Mouse (Mus musculus) cerebellum, adult 8-10 months (tissue): ENCODE data around the gene Mcat.

ENCODE experiments used
- DNase-seq: peaks from one replicate; pipeline ENCODE4 v3.0.0; 2022

Mcat gene

DNA sequence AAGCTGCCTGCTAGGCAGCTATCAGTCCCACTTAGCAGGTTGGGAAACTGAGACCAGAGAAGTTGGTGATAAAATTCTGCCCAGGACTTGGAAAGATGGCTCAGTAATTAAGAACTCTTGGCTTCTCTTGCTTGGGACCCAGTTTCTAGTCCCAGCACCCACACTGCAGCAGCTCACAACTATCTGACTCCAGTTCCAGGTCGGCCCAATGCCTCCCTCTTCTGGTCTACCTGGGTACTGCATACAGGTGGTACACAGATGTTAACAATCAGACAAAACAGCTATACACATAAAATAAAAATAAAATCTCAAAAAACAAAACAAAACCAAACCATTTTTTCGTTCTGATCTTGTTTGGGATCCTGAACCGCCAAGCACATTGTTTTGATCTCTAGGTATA, 63.2 kb downstream of the Mcat start:
- DNase-seq: no peak

DNA sequence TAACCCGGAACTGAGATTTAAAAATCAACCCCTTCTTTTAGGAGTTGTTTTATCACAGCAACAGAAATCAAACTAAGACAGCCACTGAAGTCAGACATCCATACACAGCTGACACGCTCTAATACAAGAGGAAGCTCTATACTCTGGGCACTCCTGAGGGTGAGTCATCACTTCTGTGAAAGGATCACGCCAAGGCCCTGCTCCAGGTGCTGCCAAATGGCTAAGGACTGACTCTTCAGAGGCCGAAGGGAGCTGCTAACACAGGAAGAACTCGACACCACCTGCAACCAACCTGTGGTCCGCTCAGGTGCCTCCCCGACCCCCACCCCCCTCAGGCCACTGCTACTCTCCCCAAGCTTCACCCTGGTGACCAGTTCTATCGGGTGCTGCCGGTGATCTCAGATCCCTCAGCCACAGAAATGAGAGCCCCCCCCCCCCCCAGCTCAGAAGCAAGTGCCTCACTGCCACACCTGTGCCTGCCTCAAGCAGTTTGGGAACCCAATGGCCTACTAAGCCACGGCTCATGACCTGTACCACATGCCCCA, 64.3 kb downstream of the Mcat start:
- no peak for DNase-seq

DNA sequence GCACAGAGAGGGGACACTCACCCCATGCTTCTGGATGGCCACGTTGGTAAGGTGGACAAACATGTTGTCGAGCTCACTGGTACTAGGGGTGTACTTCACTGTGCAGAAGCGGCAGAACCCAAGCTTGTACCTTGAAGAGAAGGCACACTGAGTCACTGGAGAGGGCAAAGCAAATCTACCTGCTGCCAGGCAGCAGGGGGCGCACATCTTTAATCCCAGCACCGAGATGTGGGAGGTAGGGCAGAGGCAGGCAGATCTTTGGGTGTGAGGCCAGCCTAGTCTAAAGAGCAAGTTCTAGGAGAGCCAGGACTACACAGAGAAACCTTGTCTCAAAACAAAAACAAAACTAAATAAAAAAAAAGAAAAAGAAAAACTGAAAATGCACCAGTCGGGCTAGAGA, 66.3 kb downstream of the Mcat start:
- no peak for DNase-seq
